Mouse (Mus musculus) liver, embryonic 11.5 days (tissue): ENCODE data around the gene Aatk. TPM values are rescaled to one million over a fixed set of nuclear protein-coding genes. Genes with fewer than 3 reads are reported as not detected.

ENCODE experiments used
- ATAC-seq: fragments of 200-750 bp; cut with Nextera tagmentation; replicated peaks from 2 replicates; pipeline ENCODE4 v1.8.0; 2017; ENCODE audit warnings: moderate number of reproducible peaks, mild to moderate bottlenecking, moderate TSS enrichment, moderate library complexity; ENCODE audit not compliant: low FRiP score
- DNase-seq: peaks from one replicate; pipeline ENCODE4 v3.0.0-alpha.2; 2017; ENCODE audit warnings: low spot score
- H3K27ac ChIP-seq: fragments of 300-500 bp; sonication (generic); 2 replicates; pipeline ENCODE4 v1.5.1; 2014; ENCODE audit warnings: mild to moderate bottlenecking, low read depth, low read length, control low read depth
- H3K27me3 ChIP-seq: fragments of 300-500 bp; sonication (generic); replicated peaks from 2 replicates; pipeline ENCODE4 v1.6.1; 2014; ENCODE audit warnings: low read length, mixed read lengths; ENCODE audit not compliant: control insufficient read depth, insufficient read depth
- H3K36me3 ChIP-seq: fragments of 300-500 bp; sonication (generic); 2 replicates; pipeline ENCODE4 v1.6.1; 2014; ENCODE audit warnings: mild to moderate bottlenecking, low read length, moderate library complexity, mixed read lengths; ENCODE audit not compliant: control insufficient read depth, insufficient read depth
- H3K4me1 ChIP-seq: fragments of 300-500 bp; sonication (generic); replicated peaks from 2 replicates; pipeline ENCODE4 v1.6.1; 2014; ENCODE audit warnings: low read length, mixed read lengths; ENCODE audit not compliant: control insufficient read depth, insufficient read depth
- H3K4me2 ChIP-seq: fragments of 300-500 bp; sonication (generic); 2 replicates; pipeline ENCODE4 v1.6.1; 2014; ENCODE audit warnings: mild to moderate bottlenecking, control low read depth, moderate library complexity
- H3K4me3 ChIP-seq: fragments of 300-500 bp; sonication (generic); 2 replicates; pipeline ENCODE4 v1.5.1; 2014; ENCODE audit warnings: low read depth, low read length, control low read depth
- H3K9ac ChIP-seq: fragments of 300-500 bp; sonication (generic); 2 replicates; pipeline ENCODE4 v1.6.1; 2014; ENCODE audit warnings: low read depth, low read length, control low read depth
- H3K9me3 ChIP-seq: fragments of 300-500 bp; sonication (generic); 2 replicates; pipeline ENCODE4 v1.6.1; 2016; ENCODE audit warnings: low read length, inconsistent platforms, mixed read lengths; ENCODE audit not compliant: control insufficient read depth
- WGBS: fragments of 180-500 bp; shearing (Covaris S2); extraction: QIAGEN DNeasy Blood & Tissue Kit; methylation state at CpG from one replicate; pipeline ENCODE4 v1.1.7; 2014; 5-methylcytosine and 5-hydroxymethylcytosine counted together
- polyA plus RNA-seq: library from polyadenylated mRNA; unstranded; fragments of >200 nt; fragmentation: Nextera tagmentation; extraction: Ambion mirVana; gene quantifications from 2 replicates; pipeline ENCODE4 v1.2.1, GENCODE M21; 2014

Aatk gene
- polyA plus RNA-seq, 1 experiment from 2014 or later, result 0.86 TPM

DNA sequence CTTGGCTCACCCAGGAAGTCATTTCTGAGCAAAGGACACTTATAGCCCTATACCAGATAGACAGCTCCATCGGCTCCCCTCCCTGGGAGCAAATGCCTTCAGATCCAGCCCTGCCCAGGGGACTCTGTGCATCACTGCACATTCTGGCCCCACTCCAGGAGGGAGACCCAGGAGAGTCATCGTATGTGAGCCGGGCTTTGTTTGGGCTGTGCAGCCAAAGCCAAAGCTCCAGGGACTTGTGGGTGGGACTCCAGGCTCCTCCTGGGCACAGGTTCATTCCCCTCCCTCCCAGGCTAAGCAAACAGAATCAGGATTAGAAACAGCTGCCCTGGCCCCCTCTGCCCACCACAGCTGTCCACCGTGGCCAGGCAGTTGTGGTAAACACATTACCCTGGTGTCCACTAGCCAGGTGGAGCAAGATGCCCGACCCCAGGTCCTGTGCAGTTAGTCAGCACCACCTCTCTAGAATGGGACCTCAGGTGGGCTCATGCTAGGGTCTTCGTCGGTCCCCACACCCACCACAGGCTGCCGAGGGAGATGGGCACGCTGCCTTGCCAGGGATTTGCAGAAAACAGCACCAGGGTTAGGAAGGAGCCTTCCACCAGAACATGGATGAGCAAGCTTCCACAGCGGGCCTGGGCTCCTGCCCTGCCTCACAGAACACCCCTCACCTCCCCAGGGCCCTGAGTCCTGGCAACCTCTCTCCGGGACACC, 971 bp downstream of the Aatk start:
- H3K36me3 ChIP-seq, result no peaks in the 10 kb centered on the region
- peaks cover 20% of the 10 kb centered on the region for H3K4me1 ChIP-seq
- no peak for ATAC-seq
- WGBS, result 59% methylated on average over 11 of the region's 11 CpGs
- peak overlapping the region; percentile 48; the same call in 1 of the 2 replicates for H3K4me3 ChIP-seq
- peaks cover 47% of the 10 kb centered on the region for H3K27me3 ChIP-seq
- no peak for DNase-seq
- H3K27ac ChIP-seq, result no peak overlapping the region
- H3K9me3 ChIP-seq, result no peaks in the 10 kb centered on the region
- H3K9ac ChIP-seq, result no peak overlapping the region
- H3K4me2 ChIP-seq, result peak overlapping the region; percentile 72

DNA sequence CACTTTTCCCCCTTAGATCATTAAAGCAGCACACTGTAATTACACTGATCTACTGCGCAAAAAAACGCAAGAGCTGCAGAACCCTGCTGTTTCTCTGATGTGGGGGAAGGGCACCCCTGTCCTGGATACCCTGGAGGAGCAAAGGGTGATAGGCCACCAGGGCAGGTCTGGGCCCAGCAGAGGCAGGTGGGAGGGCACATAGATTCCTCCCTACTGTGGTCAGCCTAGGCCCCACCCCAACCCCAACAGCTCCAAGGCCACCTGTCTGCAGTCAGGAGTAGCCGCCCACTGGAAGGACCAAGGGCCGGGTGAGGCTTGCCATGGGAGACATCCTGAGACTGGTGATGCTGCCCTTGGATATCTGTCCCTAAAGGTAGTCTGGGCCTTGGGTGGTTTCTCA, 1.6 kb downstream of the Aatk start:
- Histone ChIP-seq H3K36me3 (no peaks in the 10 kb centered on the region), H3K27me3 (peaks cover 47% of the 10 kb centered on the region), H3K27ac (no peak overlapping the region), H3K9ac (no peak overlapping the region), H3K4me2 (no peak overlapping the region), H3K9me3 (no peaks in the 10 kb centered on the region), H3K4me3 (no peak overlapping the region), H3K4me1 (peaks cover 20% of the 10 kb centered on the region)
- 72% methylated on average over 4 of the region's 4 CpGs for WGBS
- ATAC-seq (no peak), DNase-seq (no peak)

DNA sequence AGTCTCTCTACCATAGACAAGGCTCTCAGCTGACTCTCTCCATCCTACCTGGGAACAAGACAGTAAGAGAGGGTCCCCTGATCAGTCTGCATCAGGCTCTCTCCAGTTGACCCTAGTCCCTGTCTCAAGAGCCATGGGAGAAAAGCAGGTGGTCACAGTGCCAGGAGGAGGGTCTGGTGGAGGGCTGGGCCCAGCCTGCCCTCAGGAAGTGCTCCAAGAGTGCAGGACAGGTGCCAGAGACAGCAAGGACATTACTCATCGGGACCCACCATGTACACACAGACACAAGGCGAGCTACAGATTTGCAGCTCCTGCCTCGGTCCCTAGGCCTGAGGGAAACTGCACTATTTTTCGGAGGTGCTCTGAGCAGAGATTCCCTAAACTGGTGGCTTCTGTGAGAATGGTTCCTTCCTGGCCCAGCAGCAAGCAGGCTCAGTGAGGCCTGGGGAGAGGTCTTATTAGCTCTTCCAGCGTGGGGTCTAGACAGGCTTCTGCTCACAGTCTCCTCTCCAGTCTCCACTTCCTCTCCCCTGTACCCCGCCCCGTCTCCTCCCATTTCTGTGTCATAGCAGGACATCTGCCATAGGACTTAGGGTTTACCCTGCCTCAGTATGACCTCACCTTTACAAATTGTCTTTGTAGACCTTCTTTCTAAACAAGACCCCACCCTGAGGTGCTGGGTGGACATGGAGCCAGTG, 4.7 kb downstream of the Aatk start:
- Histone ChIP-seq H3K36me3 (no peaks in the 10 kb centered on the region), H3K9me3 (no peaks in the 10 kb centered on the region), H3K4me2 (peak overlapping the region; percentile 25; the same call in 1 of the 2 replicates), H3K9ac (no peak overlapping the region), H3K4me1 (peaks cover 20% of the 10 kb centered on the region), H3K27ac (peak overlapping the region; percentile 71), H3K4me3 (no peak overlapping the region), H3K27me3 (peaks cover 23% of the 10 kb centered on the region)
- ATAC-seq, result no peak
- no peak for DNase-seq
- WGBS, result 51% methylated on average over 7 of the region's 7 CpGs

DNA sequence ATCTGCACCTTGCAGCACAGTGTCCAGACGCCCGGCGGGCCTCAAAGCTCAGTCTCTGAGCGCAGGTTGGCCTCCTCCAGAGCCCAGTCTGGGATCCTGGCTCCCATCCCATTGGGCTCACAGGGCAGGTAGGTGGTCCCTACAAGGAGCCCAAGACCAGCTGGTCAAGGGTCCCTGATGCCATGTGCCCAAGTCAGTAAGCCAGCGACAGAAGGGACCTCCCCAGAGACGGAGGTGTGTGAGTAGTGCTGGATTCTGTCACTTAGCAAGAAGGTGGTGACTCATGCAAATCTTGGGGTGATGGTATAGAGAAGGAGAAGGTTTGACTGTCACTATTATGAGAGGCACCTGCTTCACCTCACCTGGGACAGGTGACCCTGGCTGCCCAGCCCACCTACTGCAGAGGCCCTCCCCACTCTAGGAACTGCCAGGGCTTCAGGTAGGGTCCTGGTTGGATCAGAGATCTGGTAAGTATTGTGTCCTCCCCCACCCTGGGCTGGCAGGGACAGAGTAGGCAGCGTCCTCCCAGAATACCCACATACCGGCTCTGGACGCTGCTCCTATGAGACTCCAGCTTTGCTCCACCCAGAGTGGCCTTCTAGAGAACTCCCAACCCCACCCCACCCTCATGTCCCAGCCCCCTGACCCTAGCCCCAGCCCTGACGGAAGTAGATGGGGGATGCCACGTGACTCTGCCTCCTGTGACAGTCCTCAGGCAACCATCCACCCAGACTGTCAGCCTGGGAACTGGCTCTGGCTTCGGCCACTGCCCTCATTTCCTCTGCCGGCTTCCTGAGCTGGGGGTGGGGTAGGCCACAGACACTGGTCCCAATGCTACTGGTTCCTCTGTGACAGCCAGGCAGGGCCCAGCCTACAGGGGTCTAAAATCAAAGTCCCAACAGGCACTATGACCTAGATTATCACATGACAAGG, 5.5 kb downstream of the Aatk start:
- Histone ChIP-seq H3K9me3 (no peaks in the 10 kb centered on the region), H3K4me3 (0 out of 2 replicates have a peak overlapping the region, but pooled peaks have one; percentile 20), H3K27ac (peak overlapping the region; percentile 71), H3K27me3 (peaks cover 15% of the 10 kb centered on the region), H3K36me3 (no peaks in the 10 kb centered on the region), H3K9ac (no peak overlapping the region), H3K4me1 (peaks cover 17% of the 10 kb centered on the region), H3K4me2 (peak overlapping the region; percentile 31; the same call in 1 of the 2 replicates)
- WGBS, result 45% methylated on average over 13 of the region's 13 CpGs
- ATAC-seq (peak; percentile 67), DNase-seq (no peak)

GRCm38 (mm10) chr11:120040440-120040839, 6.5 kb downstream of the Aatk start:
- Histone ChIP-seq H3K27me3 (peaks cover 5% of the 10 kb centered on the region; the same call in 1 of the 2 replicates), H3K27ac (no peak overlapping the region), H3K4me3 (no peak overlapping the region), H3K9me3 (0 out of 2 replicates have a peak, but pooled peaks cover 3% of the 10 kb centered on the region), H3K9ac (no peak overlapping the region), H3K4me1 (peaks cover 17% of the 10 kb centered on the region), H3K36me3 (no peaks in the 10 kb centered on the region), H3K4me2 (no peak overlapping the region)
- DNase-seq, result no peak
- ATAC-seq, result no peak
- 49% methylated on average over 8 of the region's 8 CpGs for whole genome bisulfite sequencing

- DNase-seq (no peak), ATAC-seq (no peak)
- Histone ChIP-seq H3K9me3 (0 out of 2 replicates have a peak, but pooled peaks cover 3% of the 10 kb centered on the region), H3K27me3 (no peaks in the 10 kb centered on the region), H3K36me3 (no peaks in the 10 kb centered on the region), H3K27ac (no peak overlapping the region), H3K4me3 (no peak overlapping the region), H3K4me1 (peaks cover 17% of the 10 kb centered on the region), H3K4me2 (no peak overlapping the region), H3K9ac (no peak overlapping the region)
- WGBS, result 35% methylated on average over 4 of the region's 4 CpGs
Measured at GRCm38 (mm10) chr11:120039581-120039980, 7.4 kb downstream of the Aatk start.

DNA sequence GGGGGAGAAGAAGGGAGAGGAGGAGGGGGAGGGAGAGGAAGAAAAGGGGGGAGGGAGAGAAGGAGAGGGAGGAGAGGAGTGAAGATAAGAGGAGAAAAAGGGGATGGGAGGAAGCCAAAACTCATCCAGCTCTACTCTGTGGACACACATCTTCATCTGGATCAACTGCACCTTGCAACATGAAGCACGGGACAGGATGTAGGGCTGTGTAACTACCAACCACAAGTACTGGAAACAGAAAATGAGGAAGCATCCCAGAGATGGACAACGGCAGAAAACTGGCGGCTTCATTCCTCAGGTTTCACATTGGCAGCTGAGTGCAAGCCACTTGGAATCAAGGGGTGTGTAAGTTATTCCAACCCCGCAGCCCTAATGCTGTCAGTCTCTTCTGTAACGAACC, 12.2 kb downstream of the Aatk start:
- H3K4me3 ChIP-seq, result no peak overlapping the region
- H3K27ac ChIP-seq, result no peak overlapping the region
- H3K9me3 ChIP-seq, result 0 out of 2 replicates have a peak, but pooled peaks cover 3% of the 10 kb centered on the region
- no peak overlapping the region for H3K9ac ChIP-seq
- WGBS, result 39% methylated on average over 5 of the region's 5 CpGs
- no peaks in the 10 kb centered on the region for H3K36me3 ChIP-seq
- DNase-seq, result no peak
- no peak for ATAC-seq
- no peak overlapping the region for H3K4me2 ChIP-seq
- no peaks in the 10 kb centered on the region for H3K27me3 ChIP-seq
- peaks cover 5% of the 10 kb centered on the region for H3K4me1 ChIP-seq

DNA sequence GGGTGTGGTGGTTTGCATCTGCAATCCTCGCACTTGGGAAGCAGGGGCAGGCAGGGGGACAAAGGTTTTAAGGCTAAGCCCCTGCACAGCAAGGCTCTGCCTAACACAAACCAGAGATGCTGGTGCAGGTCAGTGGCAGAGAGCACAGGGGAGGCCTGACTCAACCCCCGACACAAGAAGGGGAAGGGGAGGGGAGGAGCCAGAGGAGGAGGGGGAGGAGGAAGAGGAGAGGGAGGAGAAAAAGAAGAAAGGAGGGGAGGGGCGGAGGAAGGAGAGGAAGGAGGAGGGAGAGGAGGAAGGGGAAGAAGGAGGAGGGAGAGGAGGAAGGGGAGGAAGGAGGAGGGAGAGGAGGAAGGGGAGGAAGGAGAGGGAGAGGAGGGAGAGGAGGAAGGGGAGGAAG, 12.7 kb downstream of the Aatk start:
- H3K4me1 ChIP-seq, result peaks cover 5% of the 10 kb centered on the region; the same call in 1 of the 2 replicates
- no peak for ATAC-seq
- 0 out of 2 replicates have a peak, but pooled peaks cover 3% of the 10 kb centered on the region for H3K9me3 ChIP-seq
- no peaks in the 10 kb centered on the region for H3K36me3 ChIP-seq
- 38% methylated on average over 3 of the region's 3 CpGs for WGBS
- H3K27ac ChIP-seq, result no peak overlapping the region
- H3K4me2 ChIP-seq, result no peak overlapping the region
- no peaks in the 10 kb centered on the region for H3K27me3 ChIP-seq
- DNase-seq, result no peak
- H3K9ac ChIP-seq, result no peak overlapping the region
- H3K4me3 ChIP-seq, result no peak overlapping the region
